Mouse (Mus musculus) heart, embryonic 10.5 days (tissue): ENCODE data around the gene Ctsl. TPM values are rescaled to one million over a fixed set of nuclear protein-coding genes. Genes with fewer than 3 reads are reported as not detected.

ENCODE experiments used
- polyA plus RNA-seq: library from polyadenylated mRNA; unstranded; fragments of >200 nt; fragmentation: Nextera tagmentation; extraction: Ambion mirVana; gene quantifications from 2 replicates; pipeline ENCODE4 v1.2.1, GENCODE M21; 2016

Ctsl gene
- polyA plus RNA-seq, 1 experiment from 2014 or later, result 240 TPM

Other genes starting within 250 kb of the Ctsl start
- gene Slc35d2, start 241.5 kb downstream of the Ctsl start, polyA plus RNA-seq, result 7.7 and 8.7 TPM in 2 replicates
- gene Zfp367, start 217.7 kb downstream of the Ctsl start, polyA plus RNA-seq, result 16.8 and 20.4 TPM in 2 replicates
- gene Habp4, start 209.1 kb downstream of the Ctsl start, polyA plus RNA-seq, result 39.3 and 43.8 TPM in 2 replicates
- gene Cdc14b, start 95.6 kb downstream of the Ctsl start, polyA plus RNA-seq, result 23.7 and 26.8 TPM in 2 replicates
- 58.6 and 60.3 TPM in 2 replicates for gene Aaed1, start 58.2 kb downstream of the Ctsl start, polyA plus RNA-seq
- 4.1 and 6.2 TPM in 2 replicates for gene Cdk20, start 61.4 kb upstream of the Ctsl start, polyA plus RNA-seq
- not detected in 2 replicates for gene Fam240b, start 126.9 kb upstream of the Ctsl start, polyA plus RNA-seq